Mouse (Mus musculus): ENCODE results near the gene Art3.
A peak's percentile ranks its signal among the peaks of the same experiment; 100 is the strongest.
"Not testable (repeated sequence)": the region's sequence is repeated elsewhere in the genome, so short reads cannot be mapped to it uniquely, and the experiment has no call there.

Art3 gene

GRCm38 (mm10) chr5:92340606-92341005 lies 9.0 kb downstream of the Art3 start:
- DNase-seq: no peak

- no peak for DNase-seq
These were observed 13.4 kb downstream of the Art3 start for GRCm38 (mm10) chr5:92345006-92345405.

- peak; percentile 77 for DNase-seq
These were observed 17.3 kb downstream of the Art3 start, which contains the start of gene Cxcl10 for GRCm38 (mm10) chr5:92348794-92349413. TSS of gene Cxcl10 (minus strand) at chr5:92348889.

GRCm38 (mm10) chr5:92349731-92350130 lies 18.1 kb downstream of the Art3 start:
- DNase-seq: no peak

- DNase-seq: not testable (repeated sequence)
These were observed 21.1 kb downstream of the Art3 start for GRCm38 (mm10) chr5:92352716-92353115.

GRCm38 (mm10) chr5:92353517-92353916 lies 21.9 kb downstream of the Art3 start:
- peak; percentile 40 for DNase-seq

GRCm38 (mm10) chr5:92358033-92358432 lies 26.4 kb downstream of the Art3 start:
- no peak for DNase-seq

- DNase-seq: peak; percentile 33
These were observed 27.3 kb downstream of the Art3 start for GRCm38 (mm10) chr5:92358767-92359455.

GRCm38 (mm10) chr5:92363179-92363578 lies 31.6 kb downstream of the Art3 start:
- no peak for DNase-seq

- no peak for DNase-seq
These were observed 32.4 kb downstream of the Art3 start for GRCm38 (mm10) chr5:92364011-92364410.

GRCm38 (mm10) chr5:92365146-92365705 lies 33.6 kb downstream of the Art3 start:
- peak; percentile 57 for DNase-seq

- no peak for DNase-seq
These were observed 34.9 kb downstream of the Art3 start for GRCm38 (mm10) chr5:92366565-92366964.

GRCm38 (mm10) chr5:92368392-92368791 lies 36.8 kb downstream of the Art3 start:
- no peak for DNase-seq

GRCm38 (mm10) chr5:92369151-92369994 lies 37.7 kb downstream of the Art3 start:
- no peak for DNase-seq

- no peak for DNase-seq
These were observed 38.8 kb downstream of the Art3 start for GRCm38 (mm10) chr5:92370392-92370791.

- DNase-seq: no peak
These were observed 39.3 kb downstream of the Art3 start for GRCm38 (mm10) chr5:92370891-92371290.

- DNase-seq: no peak
These were observed 39.8 kb downstream of the Art3 start for GRCm38 (mm10) chr5:92371361-92371976.

- DNase-seq: no peak
These were observed 41.0 kb downstream of the Art3 start for GRCm38 (mm10) chr5:92372605-92373004.

- DNase-seq: peak; percentile 62
These were observed 43.1 kb downstream of the Art3 start for GRCm38 (mm10) chr5:92374721-92375142.

GRCm38 (mm10) chr5:92375368-92375767 lies 43.7 kb downstream of the Art3 start:
- no peak for DNase-seq

- no peak for DNase-seq
These were observed 45.3 kb downstream of the Art3 start for GRCm38 (mm10) chr5:92376795-92377405.

Data from kidney, adult 11 months (tissue).